Mouse (Mus musculus): ENCODE measurements around the gene Kri1. TPM values are rescaled to one million over a fixed set of nuclear protein-coding genes. Genes with fewer than 3 reads are reported as not detected.

Gene Kri1
- 16.2 and 18.3 TPM in 2 replicates for polyA plus RNA-seq (2015; fragmentation: Nextera tagmentation; extraction: Ambion mirVana)

DNA sequence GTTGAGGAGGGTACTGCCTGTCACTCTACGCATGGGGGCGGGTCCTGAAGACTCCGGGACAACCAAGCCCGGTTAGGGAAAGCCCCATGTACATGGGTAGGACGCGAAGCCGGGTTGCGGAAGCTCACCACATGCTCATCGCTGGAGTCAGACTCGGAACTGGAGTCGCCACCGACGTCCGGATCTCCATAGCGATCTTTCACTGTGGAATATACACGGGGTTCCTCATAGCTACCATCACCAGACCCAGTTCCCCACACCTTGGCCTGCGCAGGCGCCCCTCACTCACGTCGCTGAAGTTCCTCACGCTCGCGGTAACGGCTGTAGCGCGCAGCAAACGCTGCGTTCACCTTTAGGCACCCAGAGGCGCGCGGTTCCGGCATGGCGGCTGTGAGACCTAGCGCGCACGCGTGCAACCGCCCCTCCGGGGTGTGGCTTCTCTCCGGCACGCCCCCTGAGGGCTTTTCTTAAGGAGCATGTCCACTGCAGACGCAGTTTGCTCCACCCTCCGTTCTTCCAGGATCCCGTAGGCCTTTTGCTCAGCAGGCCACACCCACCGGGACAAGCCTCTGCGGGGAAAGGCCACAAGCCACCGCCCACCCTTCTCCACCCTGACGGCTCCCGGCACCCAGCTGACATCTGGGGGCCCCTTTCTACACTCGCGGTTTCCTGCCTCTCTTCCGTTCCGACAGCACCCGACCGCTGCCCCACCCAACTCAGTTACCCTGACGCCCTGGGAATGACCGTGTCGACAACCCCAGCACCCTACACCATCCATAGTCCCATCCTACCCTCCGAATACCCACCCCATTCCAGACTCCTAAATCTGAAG lies at the start of gene Kri1:
Gene Kri1, minus strand, starts transcription at position 399 of the 832 bp plus-strand sequence.
- H3K27me3 ChIP-seq = no peaks in the 10 kb centered on the region
- peaks cover 36% of the 10 kb centered on the region for H3K4me1 ChIP-seq
- no peaks in the 10 kb centered on the region for H3K9me3 ChIP-seq
- ATAC-seq (ENCODE audit: low FRiP score, low read depth) = peak; percentile 68
- peak within 1 kb of the TSS; percentile 81 for H3K4me3 ChIP-seq
- peaks cover 30% of the 10 kb centered on the region for H3K36me3 ChIP-seq
- peak within 1 kb of the TSS; percentile 83 for H3K27ac ChIP-seq
- H3K9ac ChIP-seq = peak within 1 kb of the TSS; percentile 78
- peak within 1 kb of the TSS; percentile 89 for H3K4me2 ChIP-seq (replicated peaks)
- WGBS = 1% methylated on average over 59 of the region's 59 CpGs

DNA sequence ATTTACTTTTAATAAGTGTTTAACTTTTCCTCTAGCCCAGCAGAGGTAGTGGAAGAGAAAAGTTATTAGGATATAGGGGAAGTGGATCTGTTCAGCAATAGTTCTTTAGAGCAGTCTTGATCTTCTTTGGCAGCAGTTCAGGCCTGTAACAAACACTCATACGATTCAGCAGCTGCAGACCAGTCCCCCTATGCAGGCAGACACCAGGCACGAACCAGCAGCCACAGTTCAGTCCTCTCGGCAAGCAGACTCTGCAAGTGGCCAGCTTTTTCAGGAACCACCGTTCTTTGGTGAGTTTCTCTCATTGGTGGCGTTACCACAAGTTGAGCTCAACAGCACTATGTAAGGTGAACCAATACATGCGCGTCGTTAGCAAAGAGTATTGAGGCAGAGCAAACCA lies 48.7 kb upstream of the Kri1 start:
- H3K27ac ChIP-seq = no peak overlapping the region
- H3K9me3 ChIP-seq = no peaks in the 10 kb centered on the region
- no peak overlapping the region for H3K9ac ChIP-seq
- no peak overlapping the region for H3K4me2 ChIP-seq (replicated peaks)
- no peak overlapping the region for H3K4me3 ChIP-seq
- peaks cover 21% of the 10 kb centered on the region for H3K36me3 ChIP-seq
- 79% methylated on average over 8 of the region's 8 CpGs for WGBS
- ATAC-seq (ENCODE audit: low FRiP score, low read depth) = no peak
- H3K4me1 ChIP-seq = peaks cover 22% of the 10 kb centered on the region
- no peaks in the 10 kb centered on the region for H3K27me3 ChIP-seq

DNA sequence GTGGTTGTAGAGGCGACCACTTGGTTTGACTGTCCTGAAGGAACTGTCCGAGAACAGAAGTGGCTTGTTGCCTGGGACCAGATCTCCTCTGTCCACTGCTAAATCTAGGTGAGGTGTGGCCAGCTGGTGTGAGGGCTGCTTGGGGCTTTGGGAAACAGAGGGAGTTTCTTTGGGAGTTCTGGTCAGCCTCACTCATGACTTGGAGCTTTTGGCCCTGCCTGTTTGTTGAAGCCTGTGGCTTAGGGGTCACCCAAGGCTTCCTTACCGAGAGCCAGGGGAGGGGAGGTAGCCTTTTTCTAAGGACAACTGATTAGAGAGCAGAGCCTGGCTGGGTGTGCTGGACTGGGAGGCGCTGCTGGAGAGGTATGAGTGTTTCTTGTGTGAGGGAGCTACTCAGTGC lies 47.6 kb upstream of the Kri1 start:
- Histone ChIP-seq H3K4me1 (peaks cover 22% of the 10 kb centered on the region), H3K9ac (no peak overlapping the region), H3K4me3 (no peak overlapping the region), H3K36me3 (peaks cover 11% of the 10 kb centered on the region), H3K27ac (no peak overlapping the region), H3K4me2 (replicated peaks) (no peak overlapping the region), H3K27me3 (no peaks in the 10 kb centered on the region), H3K9me3 (no peaks in the 10 kb centered on the region)
- 65% methylated on average over 4 of the region's 4 CpGs for WGBS
- no peak for ATAC-seq (ENCODE audit: low FRiP score, low read depth)

DNA sequence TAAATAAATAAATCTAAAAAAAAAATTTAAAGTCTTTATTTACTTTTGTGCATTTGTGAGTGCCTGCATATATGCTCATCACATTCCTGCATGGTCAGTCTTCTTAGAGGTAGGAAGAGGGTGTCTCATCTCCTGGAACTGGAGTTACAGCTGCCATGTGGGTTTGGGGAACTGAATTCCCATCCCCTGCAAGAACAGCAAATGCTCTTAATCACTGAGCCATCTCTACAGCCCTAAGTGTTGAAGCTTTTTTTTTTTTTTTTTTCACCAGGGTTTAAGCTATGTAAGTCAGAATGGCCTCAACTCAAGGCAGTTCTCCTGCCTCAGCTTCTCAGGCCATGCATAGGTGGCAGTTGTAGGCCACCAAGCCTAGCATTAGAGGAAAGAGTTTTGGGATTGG lies 47.0 kb upstream of the Kri1 start:
- Histone ChIP-seq H3K27me3 (no peaks in the 10 kb centered on the region), H3K36me3 (peaks cover 10% of the 10 kb centered on the region), H3K9ac (no peak overlapping the region), H3K4me1 (peaks cover 22% of the 10 kb centered on the region), H3K27ac (no peak overlapping the region), H3K9me3 (no peaks in the 10 kb centered on the region), H3K4me2 (replicated peaks) (no peak overlapping the region), H3K4me3 (no peak overlapping the region)
- no peak for ATAC-seq (ENCODE audit: low FRiP score, low read depth)

DNA sequence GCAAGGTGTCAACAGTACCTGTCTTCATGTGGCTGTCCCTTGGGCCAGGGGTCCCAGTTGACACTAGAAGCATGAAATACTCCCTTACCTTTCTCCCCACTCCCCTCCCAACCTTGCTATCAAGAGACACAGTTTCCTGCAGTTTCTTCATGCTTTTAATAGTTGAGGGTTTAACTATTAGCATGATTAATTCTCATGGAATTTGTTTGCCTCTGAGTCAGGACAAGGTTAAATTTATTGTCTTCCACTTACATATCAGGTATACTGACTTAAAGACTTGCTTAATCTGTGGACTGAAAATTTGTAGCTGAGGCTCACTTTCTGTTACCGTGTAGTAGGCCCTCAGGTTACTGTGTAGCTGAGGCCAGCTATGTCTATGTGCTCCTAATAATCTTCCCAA lies 45.8 kb upstream of the Kri1 start:
- H3K27me3 ChIP-seq = no peaks in the 10 kb centered on the region
- no peaks in the 10 kb centered on the region for H3K9me3 ChIP-seq
- H3K4me2 ChIP-seq (replicated peaks) = no peak overlapping the region
- no peak overlapping the region for H3K9ac ChIP-seq
- peaks cover 5% of the 10 kb centered on the region for H3K36me3 ChIP-seq
- WGBS = 76% methylated on average over 1 of the region's 1 CpGs
- peaks cover 22% of the 10 kb centered on the region for H3K4me1 ChIP-seq
- no peak for ATAC-seq (ENCODE audit: low FRiP score, low read depth)
- H3K27ac ChIP-seq = no peak overlapping the region
- H3K4me3 ChIP-seq = no peak overlapping the region

- whole genome bisulfite sequencing = 29% methylated on average over 9 of the region's 9 CpGs
- H3K36me3 ChIP-seq = peaks cover 5% of the 10 kb centered on the region
- H3K27me3 ChIP-seq = no peaks in the 10 kb centered on the region
- no peak for ATAC-seq (ENCODE audit: low FRiP score, low read depth)
- peak overlapping the region; percentile 25; the same call in 1 of the 2 replicates for H3K9ac ChIP-seq
- peak overlapping the region; percentile 9; the same call in 1 of the 2 replicates for H3K4me2 ChIP-seq (replicated peaks)
- peak overlapping the region; percentile 59; the same call in 1 of the 2 replicates for H3K27ac ChIP-seq
- H3K9me3 ChIP-seq = no peaks in the 10 kb centered on the region
- no peak overlapping the region for H3K4me3 ChIP-seq
- peaks cover 18% of the 10 kb centered on the region for H3K4me1 ChIP-seq
Measured at GRCm38 (mm10) chr9:21332161-21333061, 44.6 kb upstream of the Kri1 start.

DNA sequence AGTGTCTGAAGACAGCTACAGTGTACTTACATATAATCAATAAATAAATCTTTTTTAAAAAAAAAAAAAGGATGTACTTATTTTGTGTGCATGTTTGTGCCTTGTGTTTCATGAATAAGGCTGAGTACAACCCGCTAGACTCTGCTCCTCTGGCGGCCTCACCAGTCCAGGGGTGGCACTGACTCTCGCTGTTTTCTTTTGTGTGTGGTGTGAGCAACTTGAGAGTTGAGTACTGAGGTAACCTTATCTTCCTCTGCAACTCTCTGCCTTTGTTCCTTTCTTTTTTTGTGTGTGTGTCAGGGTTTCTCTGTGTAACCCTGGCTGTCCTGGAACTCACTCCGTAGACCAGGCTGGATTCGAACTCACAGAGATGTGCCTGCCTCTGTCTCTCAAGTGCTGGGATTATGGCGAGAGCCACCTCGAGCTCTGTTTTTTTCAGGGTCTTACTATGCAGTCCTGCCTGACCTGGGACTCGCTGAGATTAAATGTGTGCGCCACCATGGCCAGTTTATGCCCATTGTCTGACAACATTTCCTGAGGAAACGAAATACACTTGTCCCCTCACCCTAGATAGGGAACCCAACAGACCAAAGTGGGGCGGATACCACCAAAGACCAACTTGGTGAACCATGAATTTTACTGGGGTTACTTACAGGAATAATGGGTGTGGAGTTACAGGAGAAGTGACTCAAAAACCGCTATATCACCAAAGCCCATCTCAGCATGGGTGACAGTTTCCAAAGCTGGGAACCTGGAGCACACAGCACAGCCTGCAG lies 43.8 kb upstream of the Kri1 start:
- 87% methylated on average over 12 of the region's 12 CpGs for WGBS
- Histone ChIP-seq H3K4me3 (no peak overlapping the region), H3K36me3 (peaks cover 7% of the 10 kb centered on the region), H3K9ac (no peak overlapping the region), H3K4me1 (peaks cover 16% of the 10 kb centered on the region), H3K27ac (no peak overlapping the region), H3K27me3 (no peaks in the 10 kb centered on the region), H3K4me2 (replicated peaks) (no peak overlapping the region), H3K9me3 (no peaks in the 10 kb centered on the region)
- no peak for ATAC-seq (ENCODE audit: low FRiP score, low read depth)

DNA sequence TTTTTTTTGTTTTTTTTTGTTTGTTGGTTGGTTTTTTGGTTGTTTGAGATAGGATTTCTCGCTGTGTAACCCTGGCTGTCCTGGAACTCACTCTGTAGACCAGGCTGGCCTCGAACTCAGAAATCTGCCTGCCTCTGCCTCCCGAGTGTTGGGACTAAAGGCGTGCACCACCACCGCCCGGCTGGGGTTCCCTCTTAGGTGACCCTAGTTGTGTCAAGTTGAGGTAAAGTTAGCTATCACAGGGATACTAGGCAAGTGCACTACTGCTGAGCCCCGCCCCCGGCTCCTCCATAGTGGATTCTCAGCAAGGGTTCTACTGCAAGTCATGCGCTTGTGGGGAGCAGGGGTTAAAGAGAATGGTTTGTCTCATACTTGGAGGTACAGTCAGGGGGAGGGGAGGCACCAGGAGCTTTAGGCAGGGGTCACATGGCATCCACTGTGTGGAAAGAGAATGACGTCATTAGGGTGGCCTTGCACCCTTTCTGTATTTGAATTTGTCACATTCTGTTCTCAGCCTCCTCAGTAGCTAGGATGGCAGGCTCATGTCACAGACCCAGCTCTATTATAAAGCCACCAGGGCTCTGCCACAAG lies 42.0 kb upstream of the Kri1 start:
- 93% methylated on average over 10 of the region's 10 CpGs for WGBS
- H3K9me3 ChIP-seq = no peaks in the 10 kb centered on the region
- no peak overlapping the region for H3K4me3 ChIP-seq
- H3K4me1 ChIP-seq = peaks cover 16% of the 10 kb centered on the region
- ATAC-seq (ENCODE audit: low FRiP score, low read depth) = no peak
- H3K9ac ChIP-seq = no peak overlapping the region
- H3K4me2 ChIP-seq (replicated peaks) = no peak overlapping the region
- H3K27ac ChIP-seq = no peak overlapping the region
- peaks cover 12% of the 10 kb centered on the region for H3K36me3 ChIP-seq
- no peaks in the 10 kb centered on the region for H3K27me3 ChIP-seq

- H3K9ac ChIP-seq = no peak overlapping the region
- peaks cover 16% of the 10 kb centered on the region for H3K4me1 ChIP-seq
- WGBS = 60% methylated on average over 4 of the region's 5 CpGs
- H3K4me2 ChIP-seq (replicated peaks) = no peak overlapping the region
- peaks cover 18% of the 10 kb centered on the region for H3K36me3 ChIP-seq
- H3K9me3 ChIP-seq = no peaks in the 10 kb centered on the region
- ATAC-seq (ENCODE audit: low FRiP score, low read depth) = no peak
- no peaks in the 10 kb centered on the region for H3K27me3 ChIP-seq
- H3K27ac ChIP-seq = no peak overlapping the region
- no peak overlapping the region for H3K4me3 ChIP-seq
Measured at GRCm38 (mm10) chr9:21329041-21329440, 41.3 kb upstream of the Kri1 start.

DNA sequence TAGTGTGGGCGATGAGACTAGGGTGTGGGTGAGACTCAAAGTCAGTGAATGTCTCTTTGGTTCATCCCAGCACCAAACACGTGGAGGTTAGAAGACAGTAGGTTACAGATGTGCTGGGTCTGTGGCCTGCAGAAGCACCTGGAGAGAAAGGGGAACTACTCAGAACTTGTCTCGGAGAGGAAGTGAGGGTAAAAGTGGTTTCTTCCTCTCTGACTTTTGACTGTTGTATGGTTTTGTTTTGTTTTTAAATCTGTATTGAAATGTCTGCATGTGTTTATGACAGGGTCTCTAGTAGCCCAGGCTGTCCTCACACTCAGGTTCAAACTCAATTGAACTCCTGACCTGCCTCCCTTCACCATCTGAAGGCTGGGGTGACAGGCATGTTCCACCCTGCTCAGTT lies 40.3 kb upstream of the Kri1 start:
- H3K27ac ChIP-seq = no peak overlapping the region
- ATAC-seq (ENCODE audit: low FRiP score, low read depth) = no peak
- WGBS = 74% methylated on average over 3 of the region's 3 CpGs

GRCm38 (mm10) chr9:21327569-21327968 lies 39.8 kb upstream of the Kri1 start:
- H3K4me1 ChIP-seq = peaks cover 10% of the 10 kb centered on the region
- WGBS = 71% methylated on average over 3 of the region's 3 CpGs

More for the DNA sequence above, 40.3 kb upstream of the Kri1 start:
- no peak overlapping the region for H3K4me2 ChIP-seq (replicated peaks)
- peaks cover 18% of the 10 kb centered on the region for H3K36me3 ChIP-seq
- no peak overlapping the region for H3K4me3 ChIP-seq
- H3K9ac ChIP-seq = no peak overlapping the region
- no peaks in the 10 kb centered on the region for H3K27me3 ChIP-seq
- H3K9me3 ChIP-seq = no peaks in the 10 kb centered on the region
- peaks cover 11% of the 10 kb centered on the region for H3K4me1 ChIP-seq

More at GRCm38 (mm10) chr9:21327569-21327968, 39.8 kb upstream of the Kri1 start:
- Histone ChIP-seq H3K36me3 (peaks cover 18% of the 10 kb centered on the region), H3K9me3 (no peaks in the 10 kb centered on the region), H3K9ac (no peak overlapping the region), H3K27ac (no peak overlapping the region), H3K4me2 (replicated peaks) (no peak overlapping the region), H3K27me3 (no peaks in the 10 kb centered on the region), H3K4me3 (no peak overlapping the region)
- ATAC-seq (ENCODE audit: low FRiP score, low read depth) = no peak

All from limb, embryonic 13.5 days (tissue).